Mouse (Mus musculus): ENCODE measurements around the gene Tmc6. TPM values are rescaled to one million over a fixed set of nuclear protein-coding genes. Genes with fewer than 3 reads are reported as not detected.

Gene Tmc6
- total RNA-seq, 1 experiment = 36.0 TPM

- H3K36me3 ChIP-seq (ENCODE audit: control insufficient read depth, insufficient read depth, low read length, poor library complexity, severe bottlenecking) = peaks cover 3% of the 10 kb centered on the region
- peaks cover 7 to 22% of the 10 kb centered on the region in 2 experiments for H3K4me1 ChIP-seq (ENCODE audit: control insufficient read depth in 2 of 2, insufficient read depth in 2 of 2, low read length in 2 of 2, poor library complexity in 1 of 2)
- DNase-seq (ENCODE audit: low read depth, low spot score) = no peak
- peak overlapping the region; percentile 7; the same call in 1 of the 2 replicates for H3K9ac ChIP-seq (ENCODE audit: insufficient read depth, low read depth, low read length, poor library complexity, severe bottlenecking)
- in situ Hi-C loops (cut with MboI; ENCODE audit: low sequenced_read_pairs in 2 of 2, unreplicated experiment in 2 of 2) = no loop called here
- no peaks in the 10 kb centered on the region for H3K9me3 ChIP-seq (ENCODE audit: control insufficient read depth, insufficient read depth, low read depth, low read length)
- TF ChIP-seq HCFC1 (IDR thresholded peaks at IDR 0.05; ENCODE audit: borderline replicate concordance, insufficient read depth, low read length) = no peak
- TF ChIP-seq CHD2 (IDR thresholded peaks at IDR 0.05; ENCODE audit: low read depth, low read length) = no peak
- no peak for TF ChIP-seq MAFK (IDR thresholded peaks at IDR 0.05; ENCODE audit: insufficient read depth, low read depth, low read length)
- no peak for TF ChIP-seq ZC3H11A (IDR thresholded peaks at IDR 0.05; ENCODE audit: borderline replicate concordance, low read depth, low read length)
- no peak for TF ChIP-seq ZNF384 (IDR thresholded peaks at IDR 0.05; ENCODE audit: low read depth, low read length)
- no peak overlapping the region for H3K27ac ChIP-seq (ENCODE audit: insufficient read depth, low read depth, low read length, poor library complexity, severe bottlenecking)
- no peak overlapping the region for H3K4me3 ChIP-seq (ENCODE audit: insufficient read depth in 1 of 2, low read depth in 1 of 2, low read length in 2 of 2, poor library complexity in 1 of 2, severe bottlenecking in 1 of 2)
These were observed 46.3 kb upstream of the Tmc6 start for GRCm38 (mm10) chr11:117828149-117828887.

- no peaks in the 10 kb centered on the region for H3K9me3 ChIP-seq (ENCODE audit: control insufficient read depth, insufficient read depth, low read depth, low read length)
- in situ Hi-C loops (cut with MboI; ENCODE audit: low sequenced_read_pairs in 2 of 2, unreplicated experiment in 2 of 2) = no loop called here
- peaks cover 7 to 24% of the 10 kb centered on the region in 2 experiments for H3K4me1 ChIP-seq (ENCODE audit: control insufficient read depth in 2 of 2, insufficient read depth in 2 of 2, low read length in 2 of 2, poor library complexity in 1 of 2)
- TF ChIP-seq ZNF384 (IDR thresholded peaks at IDR 0.05; ENCODE audit: low read depth, low read length) = no peak
- TF ChIP-seq CHD2 (IDR thresholded peaks at IDR 0.05; ENCODE audit: low read depth, low read length) = no peak
- TF ChIP-seq MAFK (IDR thresholded peaks at IDR 0.05; ENCODE audit: insufficient read depth, low read depth, low read length) = no peak
- TF ChIP-seq HCFC1 (IDR thresholded peaks at IDR 0.05; ENCODE audit: borderline replicate concordance, insufficient read depth, low read length) = no peak
- no peak for TF ChIP-seq ZC3H11A (IDR thresholded peaks at IDR 0.05; ENCODE audit: borderline replicate concordance, low read depth, low read length)
- DNase-seq (ENCODE audit: low read depth, low spot score) = no peak
- H3K4me3 ChIP-seq (ENCODE audit: insufficient read depth in 1 of 2, low read depth in 1 of 2, low read length in 2 of 2, poor library complexity in 1 of 2, severe bottlenecking in 1 of 2) = no peak overlapping the region
- no peak overlapping the region for H3K27ac ChIP-seq (ENCODE audit: insufficient read depth, low read depth, low read length, poor library complexity, severe bottlenecking)
- no peak overlapping the region for H3K9ac ChIP-seq (ENCODE audit: insufficient read depth, low read depth, low read length, poor library complexity, severe bottlenecking)
- peaks cover 10% of the 10 kb centered on the region for H3K36me3 ChIP-seq (ENCODE audit: control insufficient read depth, insufficient read depth, low read length, poor library complexity, severe bottlenecking)
These were observed 45.4 kb upstream of the Tmc6 start for GRCm38 (mm10) chr11:117827386-117827785.

GRCm38 (mm10) chr11:117826916-117827315 lies 44.9 kb upstream of the Tmc6 start:
- Histone ChIP-seq H3K9me3 (ENCODE audit: control insufficient read depth, insufficient read depth, low read depth, low read length) (no peaks in the 10 kb centered on the region), H3K36me3 (ENCODE audit: control insufficient read depth, insufficient read depth, low read length, poor library complexity, severe bottlenecking) (peaks cover 11% of the 10 kb centered on the region), H3K4me3 (ENCODE audit: insufficient read depth in 1 of 2, low read depth in 1 of 2, low read length in 2 of 2, poor library complexity in 1 of 2, severe bottlenecking in 1 of 2) (no peak overlapping the region), H3K4me1 (ENCODE audit: control insufficient read depth in 2 of 2, insufficient read depth in 2 of 2, low read length in 2 of 2, poor library complexity in 1 of 2) (peaks cover 7 to 26% of the 10 kb centered on the region in 2 experiments), H3K9ac (ENCODE audit: insufficient read depth, low read depth, low read length, poor library complexity, severe bottlenecking) (no peak overlapping the region; the same call in 1 of the 2 replicates), H3K27ac (ENCODE audit: insufficient read depth, low read depth, low read length, poor library complexity, severe bottlenecking) (no peak overlapping the region)
- no peak for DNase-seq (ENCODE audit: low read depth, low spot score)
- TF ChIP-seq MAFK (IDR thresholded peaks at IDR 0.05; ENCODE audit: insufficient read depth, low read depth, low read length) = no peak
- in situ Hi-C loops (cut with MboI; ENCODE audit: low sequenced_read_pairs in 2 of 2, unreplicated experiment in 2 of 2) = no loop called here

GRCm38 (mm10) chr11:117826164-117826563 lies 44.2 kb upstream of the Tmc6 start:
- no peak for DNase-seq (ENCODE audit: low read depth, low spot score)
- Histone ChIP-seq H3K4me1 (ENCODE audit: control insufficient read depth in 2 of 2, insufficient read depth in 2 of 2, low read length in 2 of 2, poor library complexity in 1 of 2) (peaks cover 4 to 26% of the 10 kb centered on the region in 2 experiments), H3K36me3 (ENCODE audit: control insufficient read depth, insufficient read depth, low read length, poor library complexity, severe bottlenecking) (peaks cover 19% of the 10 kb centered on the region), H3K9me3 (ENCODE audit: control insufficient read depth, insufficient read depth, low read depth, low read length) (no peaks in the 10 kb centered on the region), H3K4me3 (ENCODE audit: insufficient read depth in 1 of 2, low read depth in 1 of 2, low read length in 2 of 2, poor library complexity in 1 of 2, severe bottlenecking in 1 of 2) (peak overlapping the region; percentile 82 to 88), H3K9ac (ENCODE audit: insufficient read depth, low read depth, low read length, poor library complexity, severe bottlenecking) (peak overlapping the region; percentile 96), H3K27ac (ENCODE audit: insufficient read depth, low read depth, low read length, poor library complexity, severe bottlenecking) (peak overlapping the region; percentile 61; the same call in 1 of the 2 replicates)
- TF ChIP-seq MAFK (IDR thresholded peaks at IDR 0.05; ENCODE audit: insufficient read depth, low read depth, low read length) = no peak
- TF ChIP-seq ZNF384 (IDR thresholded peaks at IDR 0.05; ENCODE audit: low read depth, low read length) = no peak
- no peak for TF ChIP-seq CHD2 (IDR thresholded peaks at IDR 0.05; ENCODE audit: low read depth, low read length)
- in situ Hi-C loops (cut with MboI; ENCODE audit: low sequenced_read_pairs in 2 of 2, unreplicated experiment in 2 of 2) = no loop called here

Measured in ES-E14 (cell line).